Comparison of ENCODE assay signal across 8 mouse cellular contexts in genomic region chr8:12430173-12430899, GRCm38 (mm10). TPM values are rescaled to one million over a fixed set of nuclear protein-coding genes. Genes with fewer than 3 reads are reported as not detected.
A peak's percentile ranks its signal among the peaks of the same experiment; 100 is the strongest.
DNase-seq lines count a peak whose midpoint lies in the region; ATAC-seq and TF ChIP-seq lines count a peak whose summit lies in the region.
"Had no signal": no experiment of that assay in that cellular context is flagged by ENCODE, and none has a peak within 500 bp of the region (broad histone marks: within the 10 kb centered on the region; RNA-seq: fewer than 3 reads in every experiment).

No protein-coding gene starts in this region.

- no peak for TF ChIP-seq POLR2A in limb, embryonic 14.5 days (IDR thresholded peaks at IDR 0.05; ENCODE audit: borderline replicate concordance, extremely low read depth, insufficient read depth, insufficient read length)

- no peak overlapping the region for H3K9ac ChIP-seq in ES-E14 (ENCODE audit: insufficient read depth, low read depth, low read length, poor library complexity, severe bottlenecking)
- peak overlapping the region; percentile 63 for H3K9ac ChIP-seq in forebrain, embryonic 12.5 days
- peak overlapping the region; percentile 44; the same call in 1 of the 2 replicates for H3K9ac ChIP-seq in hindbrain, embryonic 12.5 days
- H3K9ac ChIP-seq in limb, embryonic 14.5 days (ENCODE audit: low read depth, low read length, severe bottlenecking) = no peak overlapping the region
- H3K9ac ChIP-seq: liver, embryonic 14.5 days had no signal

- peaks cover 73% of the 10 kb centered on the region for H3K27me3 ChIP-seq in forebrain, embryonic 12.5 days
- peaks cover 92% of the 10 kb centered on the region for H3K27me3 ChIP-seq in hindbrain, embryonic 12.5 days
- peaks cover 88% of the 10 kb centered on the region for H3K27me3 ChIP-seq in limb, embryonic 14.5 days (ENCODE audit: control insufficient read depth, insufficient read depth, low read length)

- H3K4me1 ChIP-seq in ES-E14 (ENCODE audit: control insufficient read depth in 2 of 2, insufficient read depth in 2 of 2, low read length in 2 of 2, poor library complexity in 1 of 2) = peaks cover 9 to 27% of the 10 kb centered on the region in 2 experiments
- peaks cover 82% of the 10 kb centered on the region for H3K4me1 ChIP-seq in forebrain, embryonic 12.5 days
- peaks cover 55% of the 10 kb centered on the region for H3K4me1 ChIP-seq in hindbrain, embryonic 12.5 days
- H3K4me1 ChIP-seq in limb, embryonic 14.5 days (ENCODE audit: control insufficient read depth, insufficient read depth, low read length) = peaks cover 16% of the 10 kb centered on the region; the same call in 1 of the 2 replicates

- no peak overlapping the region for H3K27ac ChIP-seq in ES-E14 (ENCODE audit: insufficient read depth, low read depth, low read length, poor library complexity, severe bottlenecking)
- peak overlapping the region; percentile 96 for H3K27ac ChIP-seq in forebrain, embryonic 12.5 days
- H3K27ac ChIP-seq in hindbrain, embryonic 12.5 days = peak overlapping the region; percentile 85
- H3K27ac ChIP-seq in limb, embryonic 14.5 days (replicated peaks; ENCODE audit: low read depth, low read length) = no peak overlapping the region
- H3K27ac ChIP-seq: liver, embryonic 14.5 days had no signal

- peak; percentile 88 for ATAC-seq in forebrain, embryonic 12.5 days (ENCODE audit: low FRiP score)
- ATAC-seq in hindbrain, embryonic 12.5 days (ENCODE audit: low FRiP score) = peak; percentile 76
- no peak for ATAC-seq in limb, embryonic 14.5 days (ENCODE audit: low FRiP score, low read depth)

- intact Hi-C loops in gastrocnemius, postnatal 36 days (cut with DNase I) = no loop called here

- WGBS in forebrain, embryonic 12.5 days = under 1% methylated on average over 46 of the region's 46 CpGs
- WGBS in hindbrain, embryonic 12.5 days = under 1% methylated on average over 46 of the region's 46 CpGs
- 1% methylated on average over 43 of the region's 46 CpGs for WGBS in limb, embryonic 14.5 days

- DNase-seq in ES-E14 (ENCODE audit: low read depth, low spot score) = no peak
- DNase-seq in brain, adult 2 months (ENCODE audit: low read depth, low spot score) = peak; percentile 60
- DNase-seq in limb, embryonic 14.5 days (ENCODE audit: low spot score) = peak; percentile 16
- peak; percentile 62 for DNase-seq in right cerebral cortex, postnatal 4 days
- no peak for DNase-seq in gastrocnemius, postnatal 36 days

- peak overlapping the region; percentile 71 for H3K4me2 ChIP-seq in forebrain, embryonic 12.5 days
- H3K4me2 ChIP-seq in hindbrain, embryonic 12.5 days (replicated peaks) = peak overlapping the region; percentile 55
- H3K4me2 ChIP-seq in limb, embryonic 14.5 days (replicated peaks; ENCODE audit: low read depth, low read length, severe bottlenecking) = peak overlapping the region; percentile 29

- in situ Hi-C loops in ES-E14 (cut with MboI; ENCODE audit: low sequenced_read_pairs in 2 of 2, unreplicated experiment in 2 of 2) = no loop called here

- peak overlapping the region; percentile 47 to 53 for H3K4me3 ChIP-seq in ES-E14 (ENCODE audit: insufficient read depth in 1 of 2, low read depth in 1 of 2, low read length in 2 of 2, poor library complexity in 1 of 2, severe bottlenecking in 1 of 2)
- H3K4me3 ChIP-seq in forebrain, embryonic 12.5 days (replicated peaks) = peak overlapping the region; percentile 39
- peak overlapping the region; percentile 29 for H3K4me3 ChIP-seq in hindbrain, embryonic 12.5 days
- peak overlapping the region; percentile 9; the same call in 1 of the 2 replicates for H3K4me3 ChIP-seq in limb, embryonic 14.5 days (replicated peaks; ENCODE audit: low read length)

- H3K9me3 ChIP-seq in ES-E14 (ENCODE audit: control insufficient read depth, insufficient read depth, low read depth, low read length) = no peaks in the 10 kb centered on the region
- no peaks in the 10 kb centered on the region for H3K9me3 ChIP-seq in forebrain, embryonic 12.5 days
- H3K9me3 ChIP-seq in hindbrain, embryonic 12.5 days (replicated peaks) = no peaks in the 10 kb centered on the region
- H3K9me3 ChIP-seq in limb, embryonic 14.5 days (ENCODE audit: control insufficient read depth, low read length) = no peaks in the 10 kb centered on the region

- H3K36me3 ChIP-seq in ES-E14 (ENCODE audit: control insufficient read depth, insufficient read depth, low read length, poor library complexity, severe bottlenecking) = no peaks in the 10 kb centered on the region
- H3K36me3 ChIP-seq in forebrain, embryonic 12.5 days (replicated peaks) = peaks cover 7% of the 10 kb centered on the region
- no peaks in the 10 kb centered on the region for H3K36me3 ChIP-seq in hindbrain, embryonic 12.5 days
- no peaks in the 10 kb centered on the region for H3K36me3 ChIP-seq in limb, embryonic 14.5 days (ENCODE audit: control insufficient read depth, insufficient read depth, low read length)

TF ChIP-seq in ES-E14, 5 proteins besides CTCF, POLR2A, EP300 and RAD21:
- TF ChIP-seq CHD2 (IDR thresholded peaks at IDR 0.05; ENCODE audit: low read depth, low read length) = no peak
- TF ChIP-seq ZNF384 (IDR thresholded peaks at IDR 0.05; ENCODE audit: low read depth, low read length) = no peak
- no peak for TF ChIP-seq HCFC1 (IDR thresholded peaks at IDR 0.05; ENCODE audit: borderline replicate concordance, insufficient read depth, low read length)
- TF ChIP-seq MAFK (IDR thresholded peaks at IDR 0.05; ENCODE audit: insufficient read depth, low read depth, low read length) = no peak
- no peak for TF ChIP-seq ZC3H11A (IDR thresholded peaks at IDR 0.05; ENCODE audit: borderline replicate concordance, low read depth, low read length)

RNA-seq across cellular contexts. Expression of gene Sox1, which starts 35.2 kb away (rescaled TPM):
- total RNA-seq in ES-E14 (2012; rRNA removed) = 0.63 and 1.0 TPM in 2 replicates
- polyA plus RNA-seq in forebrain, embryonic 12.5 days (2016; fragmentation: Nextera tagmentation; extraction: Ambion mirVana) = 9.6 and 11.0 TPM in 2 replicates
- polyA plus RNA-seq in hindbrain, embryonic 12.5 days (2016; fragmentation: Nextera tagmentation; extraction: Ambion mirVana) = 2.9 and 3.5 TPM in 2 replicates
- 0.05 and 0.13 TPM in 2 replicates for polyA plus RNA-seq in limb, embryonic 14.5 days (2012; rRNA removed)
- not detected in 2 replicates for polyA plus RNA-seq in limb, embryonic 14.5 days (2014; fragmentation: Nextera tagmentation; extraction: Ambion mirVana)
- total RNA-seq in gastrocnemius, postnatal 36 days (2021) = not detected
- polyA plus RNA-seq: liver, embryonic 14.5 days had no signal

Comparison
In these comparisons a context has a peak if more than half of its experiments do, and no peak if none do; other contexts are left out.
1. DNase-seq: peak in brain, adult 2 months (single experiment), limb, embryonic 14.5 days (single experiment) and right cerebral cortex, postnatal 4 days (single experiment); none in ES-E14 (single experiment) and gastrocnemius, postnatal 36 days (0 of 2).
2. H3K27ac ChIP-seq: peak in forebrain, embryonic 12.5 days (single experiment) and hindbrain, embryonic 12.5 days (single experiment); none in ES-E14 (single experiment) and limb, embryonic 14.5 days (single experiment).
3. H3K9ac ChIP-seq: peak in forebrain, embryonic 12.5 days (single experiment) and hindbrain, embryonic 12.5 days (single experiment); none in ES-E14 (single experiment) and limb, embryonic 14.5 days (single experiment).
4. Peak in every context shown above with its lines, with median percentiles within 50 percentile points of each other: H3K4me3 ChIP-seq and H3K4me2 ChIP-seq.